Mouse (Mus musculus): ENCODE results near the gene Ndufa10. TPM values are rescaled to one million over a fixed set of nuclear protein-coding genes. Genes with fewer than 3 reads are reported as not detected.

Ndufa10 gene
- polyA plus RNA-seq, 1 experiment from 2014 or later, result 276 TPM

GRCm38 (mm10) chr1:92400556-92400955 is 73.1 kb downstream of the Ndufa10 start:
- Histone ChIP-seq H3K4me1 (ENCODE audit: control insufficient read depth, insufficient read depth, low read length) (0 out of 2 replicates have a peak, but pooled peaks cover 4% of the 10 kb centered on the region), H3K9ac (replicated peaks; ENCODE audit: low read depth, low read length) (no peak overlapping the region), H3K4me3 (ENCODE audit: low read depth, low read length) (no peak overlapping the region), H3K4me2 (replicated peaks; ENCODE audit: low read depth, low read length) (no peak overlapping the region), H3K9me3 (ENCODE audit: control insufficient read depth, low read depth, low read length) (no peaks in the 10 kb centered on the region), H3K27ac (ENCODE audit: low read length) (no peak overlapping the region), H3K36me3 (ENCODE audit: control insufficient read depth, insufficient read depth, low read length) (no peaks in the 10 kb centered on the region), H3K27me3 (ENCODE audit: control insufficient read depth, insufficient read depth, low read length) (no peaks in the 10 kb centered on the region)
- WGBS, result 93% methylated on average over 2 of the region's 2 CpGs
- no peak for ATAC-seq (ENCODE audit: insufficient number of reproducible peaks, insufficient read depth, low FRiP score, low read depth)

GRCm38 (mm10) chr1:92398601-92399000 is 75.1 kb downstream of the Ndufa10 start:
- Histone ChIP-seq H3K9ac (replicated peaks; ENCODE audit: low read depth, low read length) (no peak overlapping the region), H3K4me2 (replicated peaks; ENCODE audit: low read depth, low read length) (no peak overlapping the region), H3K4me3 (ENCODE audit: low read depth, low read length) (no peak overlapping the region), H3K36me3 (ENCODE audit: control insufficient read depth, insufficient read depth, low read length) (no peaks in the 10 kb centered on the region), H3K9me3 (ENCODE audit: control insufficient read depth, low read depth, low read length) (no peaks in the 10 kb centered on the region), H3K27me3 (ENCODE audit: control insufficient read depth, insufficient read depth, low read length) (no peaks in the 10 kb centered on the region), H3K4me1 (ENCODE audit: control insufficient read depth, insufficient read depth, low read length) (0 out of 2 replicates have a peak, but pooled peaks cover 4% of the 10 kb centered on the region), H3K27ac (ENCODE audit: low read length) (peak overlapping the region; percentile 22; the same call in 1 of the 2 replicates)
- 11% methylated on average over 7 of the region's 7 CpGs for WGBS
- no peak for ATAC-seq (ENCODE audit: insufficient number of reproducible peaks, insufficient read depth, low FRiP score, low read depth)

GRCm38 (mm10) chr1:92397511-92398051 is 76.1 kb downstream of the Ndufa10 start:
- Histone ChIP-seq H3K4me1 (ENCODE audit: control insufficient read depth, insufficient read depth, low read length) (0 out of 2 replicates have a peak, but pooled peaks cover 4% of the 10 kb centered on the region), H3K4me3 (ENCODE audit: low read depth, low read length) (no peak overlapping the region), H3K27ac (ENCODE audit: low read length) (no peak overlapping the region)

DNA sequence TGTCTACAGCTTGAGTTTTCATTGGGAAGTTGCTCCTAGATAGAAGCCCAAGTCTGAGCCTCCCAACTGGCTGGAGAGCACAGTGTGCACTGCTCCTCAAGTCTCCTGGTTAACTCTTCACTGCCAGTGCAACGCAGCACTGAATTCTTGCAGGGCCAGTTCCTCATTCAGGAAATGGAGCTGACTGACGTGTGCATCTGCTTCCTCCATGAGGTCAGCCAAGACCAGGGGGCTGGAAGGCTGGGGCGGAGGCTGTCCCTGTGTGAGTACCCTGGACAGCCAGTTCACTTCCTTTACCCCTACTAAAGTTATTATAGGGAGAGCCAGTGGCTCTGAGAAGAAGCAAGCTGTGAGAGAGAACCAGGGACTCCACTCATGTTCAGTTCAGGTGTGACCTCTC is 79.4 kb downstream of the Ndufa10 start:
- Histone ChIP-seq H3K36me3 (ENCODE audit: control insufficient read depth, insufficient read depth, low read length) (no peaks in the 10 kb centered on the region), H3K9me3 (ENCODE audit: control insufficient read depth, low read depth, low read length) (no peaks in the 10 kb centered on the region), H3K4me3 (ENCODE audit: low read depth, low read length) (no peak overlapping the region), H3K4me2 (replicated peaks; ENCODE audit: low read depth, low read length) (no peak overlapping the region), H3K27me3 (ENCODE audit: control insufficient read depth, insufficient read depth, low read length) (no peaks in the 10 kb centered on the region), H3K4me1 (ENCODE audit: control insufficient read depth, insufficient read depth, low read length) (0 out of 2 replicates have a peak, but pooled peaks cover 4% of the 10 kb centered on the region), H3K9ac (replicated peaks; ENCODE audit: low read depth, low read length) (no peak overlapping the region), H3K27ac (ENCODE audit: low read length) (no peak overlapping the region)
- 66% methylated on average over 3 of the region's 3 CpGs for WGBS
- ATAC-seq (ENCODE audit: insufficient number of reproducible peaks, insufficient read depth, low FRiP score, low read depth), result no peak

More at GRCm38 (mm10) chr1:92397511-92398051, 76.1 kb downstream of the Ndufa10 start:
- no peaks in the 10 kb centered on the region for H3K27me3 ChIP-seq (ENCODE audit: control insufficient read depth, insufficient read depth, low read length)
- no peaks in the 10 kb centered on the region for H3K9me3 ChIP-seq (ENCODE audit: control insufficient read depth, low read depth, low read length)
- H3K4me2 ChIP-seq (replicated peaks; ENCODE audit: low read depth, low read length), result no peak overlapping the region
- 41% methylated on average over 12 of the region's 12 CpGs for WGBS
- ATAC-seq (ENCODE audit: insufficient number of reproducible peaks, insufficient read depth, low FRiP score, low read depth), result no peak
- no peak overlapping the region for H3K9ac ChIP-seq (replicated peaks; ENCODE audit: low read depth, low read length)
- H3K36me3 ChIP-seq (ENCODE audit: control insufficient read depth, insufficient read depth, low read length), result no peaks in the 10 kb centered on the region

DNA sequence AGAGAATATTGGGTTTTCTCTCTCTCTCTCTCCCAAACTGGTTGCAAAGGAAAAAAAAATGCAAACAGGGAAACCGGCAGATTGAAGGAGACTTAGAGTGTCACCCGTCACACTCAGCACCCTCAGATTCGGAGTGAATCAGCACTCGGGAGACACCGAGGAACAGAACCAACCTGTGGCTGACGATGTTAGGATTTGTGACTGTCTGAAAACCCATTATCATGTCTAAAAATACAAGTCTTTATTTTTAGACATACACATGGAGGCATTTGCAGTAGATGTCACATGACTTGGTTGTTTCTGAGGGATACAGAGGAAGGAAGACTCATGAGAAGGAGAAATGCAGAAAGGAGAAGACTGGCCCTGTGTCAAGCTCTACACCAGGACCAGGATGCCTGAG is 80.5 kb downstream of the Ndufa10 start:
- no peaks in the 10 kb centered on the region for H3K9me3 ChIP-seq (ENCODE audit: control insufficient read depth, low read depth, low read length)
- no peak for ATAC-seq (ENCODE audit: insufficient number of reproducible peaks, insufficient read depth, low FRiP score, low read depth)

More for the DNA sequence above, 80.5 kb downstream of the Ndufa10 start:
- Histone ChIP-seq H3K36me3 (ENCODE audit: control insufficient read depth, insufficient read depth, low read length) (no peaks in the 10 kb centered on the region), H3K9ac (replicated peaks; ENCODE audit: low read depth, low read length) (no peak overlapping the region), H3K4me2 (replicated peaks; ENCODE audit: low read depth, low read length) (no peak overlapping the region), H3K27ac (ENCODE audit: low read length) (no peak overlapping the region), H3K4me1 (ENCODE audit: control insufficient read depth, insufficient read depth, low read length) (no peaks in the 10 kb centered on the region), H3K4me3 (ENCODE audit: low read depth, low read length) (no peak overlapping the region), H3K27me3 (ENCODE audit: control insufficient read depth, insufficient read depth, low read length) (no peaks in the 10 kb centered on the region)
- 85% methylated on average over 6 of the region's 6 CpGs for WGBS

Small RNA genes lying within 50 kb of the gene (microRNA-seq; reads per million reads assigned to microRNA genes)
- 2.3 reads per million for gene Mir6900

Other genes starting within 250 kb of the Ndufa10 start
- not detected in 2 replicates for gene Olfr1416, start 11.3 kb upstream of the Ndufa10 start, polyA plus RNA-seq (2014; fragmentation: Nextera tagmentation; extraction: Ambion mirVana)
- gene Olfr1415, start 22.2 kb upstream of the Ndufa10 start, polyA plus RNA-seq (2014; fragmentation: Nextera tagmentation; extraction: Ambion mirVana), result not detected in 2 replicates
- not detected in 2 replicates for gene Olfr1414, start 44.8 kb upstream of the Ndufa10 start, polyA plus RNA-seq (2014; fragmentation: Nextera tagmentation; extraction: Ambion mirVana)
- not detected in 2 replicates for gene Olfr1413, start 97.5 kb upstream of the Ndufa10 start, polyA plus RNA-seq (2014; fragmentation: Nextera tagmentation; extraction: Ambion mirVana)
- not detected in 2 replicates for gene Olfr1412, start 111.9 kb upstream of the Ndufa10 start, polyA plus RNA-seq (2014; fragmentation: Nextera tagmentation; extraction: Ambion mirVana)
- gene Olfr1411, start 120.6 kb upstream of the Ndufa10 start, polyA plus RNA-seq (2014; fragmentation: Nextera tagmentation; extraction: Ambion mirVana), result not detected in 2 replicates
- gene Olfr1410, start 131.9 kb upstream of the Ndufa10 start, polyA plus RNA-seq (2014; fragmentation: Nextera tagmentation; extraction: Ambion mirVana), result not detected in 2 replicates
- gene Olfr12, start 143.9 kb upstream of the Ndufa10 start, polyA plus RNA-seq (2014; fragmentation: Nextera tagmentation; extraction: Ambion mirVana), result not detected in 2 replicates
- gene Cops9, start 168.1 kb upstream of the Ndufa10 start, polyA plus RNA-seq (2014; fragmentation: Nextera tagmentation; extraction: Ambion mirVana), result 406 and 457 TPM in 2 replicates
- gene Otos, start 175.0 kb upstream of the Ndufa10 start, polyA plus RNA-seq (2014; fragmentation: Nextera tagmentation; extraction: Ambion mirVana), result 0.14 TPM in 1 of 2 replicates, not detected in the other